Mouse (Mus musculus): Measurements from ENCODE around the gene Grid1.
A peak's percentile ranks its signal among the peaks of the same experiment; 100 is the strongest.

The Grid1 gene

DNA sequence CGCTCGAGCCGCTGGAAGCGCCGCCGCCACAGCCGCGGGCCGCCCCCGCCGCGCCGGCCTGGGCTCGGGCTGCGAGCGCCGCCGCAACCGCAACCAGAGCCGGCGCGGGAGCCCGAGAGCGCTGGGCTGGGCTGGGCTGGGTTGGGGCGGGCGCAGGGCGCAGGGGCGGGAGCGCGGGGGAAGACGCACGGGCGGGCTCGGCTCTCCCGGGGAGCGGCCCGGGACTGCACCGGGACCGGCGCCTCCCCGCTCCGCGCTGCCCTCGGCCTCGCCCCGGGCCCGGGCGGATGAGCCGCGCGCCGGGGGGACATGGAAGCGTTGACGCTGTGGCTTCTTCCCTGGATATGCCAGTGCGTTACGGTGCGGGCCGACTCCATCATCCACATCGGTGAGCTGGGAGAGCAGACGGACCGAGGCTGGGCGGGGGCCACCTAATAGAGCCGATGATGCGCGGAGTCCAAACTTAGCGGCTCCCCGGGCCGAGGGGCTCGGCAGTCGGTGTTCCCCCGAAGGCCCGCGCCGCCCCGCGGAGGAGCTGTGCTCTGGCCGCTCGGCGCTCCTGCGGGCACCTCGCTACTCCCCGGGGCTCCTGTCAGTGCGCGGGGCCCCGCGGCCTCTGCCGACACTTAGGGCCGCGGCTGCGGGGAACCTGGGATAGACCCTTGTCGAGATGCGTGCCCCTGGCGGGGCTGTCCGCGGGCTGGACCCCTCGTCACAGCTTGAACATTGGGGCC lies at the start of gene Grid1:
Gene Grid1, plus strand, starts transcription at position 190 of the 734 bp plus-strand sequence.
- no peak for DNase-seq (ENCODE audit: low spot score)

GRCm38 (mm10) chr14:34770467-34770866 lies 49.4 kb upstream of the Grid1 start:
- DNase-seq (ENCODE audit: low spot score), result no peak

GRCm38 (mm10) chr14:34771601-34772000 lies 48.3 kb upstream of the Grid1 start:
- no peak for DNase-seq (ENCODE audit: low spot score)

GRCm38 (mm10) chr14:34772132-34772531 lies 47.8 kb upstream of the Grid1 start:
- no peak for DNase-seq (ENCODE audit: low spot score)

GRCm38 (mm10) chr14:34773681-34774080 lies 46.2 kb upstream of the Grid1 start:
- DNase-seq (ENCODE audit: low spot score), result no peak

GRCm38 (mm10) chr14:34774231-34774630 lies 45.7 kb upstream of the Grid1 start:
- DNase-seq (ENCODE audit: low spot score), result no peak

- DNase-seq (ENCODE audit: low spot score), result no peak
Observed at GRCm38 (mm10) chr14:34776719-34777385, 43.1 kb upstream of the Grid1 start.

- DNase-seq (ENCODE audit: low spot score), result no peak
Observed at GRCm38 (mm10) chr14:34777810-34778209, 42.1 kb upstream of the Grid1 start.

DNA sequence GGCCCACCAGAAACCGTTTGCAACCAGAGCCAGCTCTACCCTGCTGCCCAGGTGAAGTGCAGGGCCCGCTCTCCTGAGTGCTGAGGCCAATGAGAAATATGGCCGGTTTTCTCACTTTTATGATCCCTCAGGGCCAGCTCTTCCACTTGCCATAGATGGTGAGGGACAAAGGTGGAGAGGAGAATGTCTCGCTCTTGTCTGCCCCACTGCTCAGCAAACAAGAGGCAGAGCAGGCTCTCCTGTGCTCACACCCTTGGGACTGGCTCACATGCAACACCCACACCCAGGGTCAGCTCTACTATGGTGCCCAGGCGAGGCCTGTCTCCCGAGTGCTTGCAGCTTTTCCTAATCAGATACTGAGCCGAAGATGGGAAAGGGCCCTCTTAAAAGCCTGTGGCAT lies 41.1 kb upstream of the Grid1 start:
- DNase-seq (ENCODE audit: low spot score), result no peak

- no peak for DNase-seq (ENCODE audit: low spot score)
Observed at GRCm38 (mm10) chr14:34793406-34794037, 26.4 kb upstream of the Grid1 start.

- DNase-seq (ENCODE audit: low spot score), result peak; percentile 15
Observed at GRCm38 (mm10) chr14:34810763-34811489, 9.0 kb upstream of the Grid1 start.

- no peak for DNase-seq (ENCODE audit: low spot score)
Observed at GRCm38 (mm10) chr14:34811490-34811808, 8.5 kb upstream of the Grid1 start.

- no peak for DNase-seq (ENCODE audit: low spot score)
Observed at GRCm38 (mm10) chr14:34816301-34816700, 3.6 kb upstream of the Grid1 start.

DNA sequence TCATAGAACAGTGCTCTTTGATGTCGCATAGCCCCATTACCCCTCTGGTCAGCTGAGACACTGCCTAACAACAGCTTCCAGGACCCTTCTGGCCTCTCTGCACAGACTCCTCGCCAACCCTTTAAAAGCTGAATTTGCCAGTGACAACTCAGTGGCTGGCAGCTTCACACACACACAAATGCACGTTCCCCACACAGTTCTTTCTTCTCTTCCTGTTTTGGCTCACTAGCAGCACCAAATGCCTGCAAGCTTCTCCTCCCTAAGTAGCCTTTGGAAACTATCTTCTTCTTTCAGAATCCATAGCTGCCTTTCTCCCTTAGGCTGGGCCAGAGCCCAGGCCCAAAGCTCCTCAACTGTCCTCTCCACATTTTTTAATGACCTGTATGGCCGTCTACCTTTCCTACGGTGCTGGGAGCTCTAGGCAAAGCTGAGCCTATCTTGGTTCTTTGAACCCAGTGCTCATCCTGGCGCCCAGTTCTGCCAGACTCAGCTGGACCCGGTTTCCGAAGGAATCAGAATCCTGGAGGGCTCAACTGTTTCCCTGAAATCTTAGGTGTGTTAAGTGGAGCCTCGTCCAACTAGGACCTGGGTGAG lies 1.4 kb upstream of the Grid1 start:
- no peak for DNase-seq (ENCODE audit: low spot score)

DNA sequence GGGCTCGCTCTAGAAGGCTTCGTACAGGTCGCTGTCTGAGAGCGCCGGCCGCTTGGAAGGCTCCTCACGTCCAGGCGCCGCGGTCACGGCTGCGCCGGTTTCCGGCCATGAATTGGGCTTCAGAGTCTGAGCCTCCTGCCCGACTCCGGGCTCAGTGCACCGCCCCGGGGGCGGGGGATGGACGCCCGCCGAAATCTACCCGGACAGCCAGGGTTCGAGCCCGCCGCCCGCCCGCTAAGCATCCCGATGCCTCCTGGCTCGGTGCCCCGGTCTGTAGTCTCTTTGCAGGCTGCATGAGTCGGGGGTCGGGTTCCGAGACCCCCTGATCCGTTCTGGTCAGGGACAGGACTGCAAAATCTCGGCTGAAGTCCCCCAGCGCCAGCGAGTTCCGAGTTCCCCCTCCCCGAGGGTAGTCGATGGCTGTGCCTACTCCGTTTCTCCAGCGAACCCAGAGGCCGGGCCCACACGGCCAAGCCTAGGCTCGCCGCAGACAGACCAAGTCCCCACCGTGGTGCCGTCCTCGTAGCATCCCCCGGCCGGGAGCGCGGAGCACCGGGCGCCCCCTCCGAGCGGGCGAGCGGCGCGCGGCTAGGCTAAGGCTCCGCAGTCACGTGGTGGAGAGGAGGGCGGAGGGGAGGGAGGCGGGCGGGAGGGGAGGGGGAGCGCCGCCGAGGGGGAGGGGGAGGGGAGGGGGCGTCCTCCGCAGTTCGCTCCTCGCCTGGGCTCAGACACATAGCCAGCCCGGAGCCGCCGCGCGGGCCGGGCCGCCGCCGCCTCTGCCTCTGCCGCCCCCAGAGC lies 588 bp upstream of the Grid1 start:
- no peak for DNase-seq (ENCODE audit: low spot score)

DNA sequence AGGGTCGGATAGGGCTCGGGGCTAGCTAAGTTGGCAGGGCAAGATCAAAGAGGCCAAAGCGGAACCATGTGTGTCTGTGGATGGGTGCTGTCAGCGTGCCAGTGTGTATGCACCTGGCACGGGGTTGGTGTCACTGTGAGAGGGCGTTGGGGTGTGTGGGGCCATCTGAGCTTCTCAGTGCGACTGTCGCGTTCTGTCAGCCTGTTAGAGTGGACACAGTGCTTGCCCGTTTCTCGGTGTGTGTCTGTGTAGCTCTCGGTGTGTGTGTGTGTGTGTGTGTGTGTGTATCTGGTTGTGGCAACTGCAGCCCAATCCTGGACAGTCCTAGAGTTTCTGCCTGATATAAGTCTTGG lies 721 bp downstream of the Grid1 start:
- no peak for DNase-seq (ENCODE audit: low spot score)

DNA sequence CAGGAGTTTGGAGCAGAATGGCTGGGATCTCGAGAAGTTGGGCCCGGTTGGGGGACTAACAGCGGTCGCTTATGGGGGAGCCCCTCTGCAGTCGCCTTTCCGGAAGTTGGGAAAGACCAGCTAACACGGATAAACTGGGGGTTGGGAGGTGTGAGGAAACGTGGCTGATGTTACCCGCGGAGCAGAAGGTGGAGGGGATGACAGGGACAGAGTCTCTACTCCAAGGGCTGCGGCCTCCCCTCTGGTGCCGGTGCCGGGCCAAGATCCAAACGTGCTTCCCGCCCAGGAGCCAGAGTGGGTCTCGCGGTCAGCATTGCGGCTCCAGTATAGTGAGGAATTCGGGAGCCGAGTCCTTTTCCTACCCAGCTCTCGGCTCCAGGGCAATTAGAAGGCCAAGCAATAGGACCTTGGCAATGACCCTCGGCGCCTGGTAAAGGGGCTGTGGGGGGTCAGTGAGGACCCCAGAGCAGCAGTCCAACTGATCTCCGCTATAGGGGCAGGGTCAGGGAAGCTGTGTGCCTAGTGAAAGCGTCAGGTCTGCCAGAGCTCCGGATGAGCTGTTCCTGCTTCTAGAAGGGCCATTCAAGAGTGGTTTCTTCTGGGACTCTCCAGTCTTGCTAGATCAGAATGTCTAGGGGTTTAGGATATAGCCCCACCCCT lies 1.4 kb downstream of the Grid1 start:
- DNase-seq (ENCODE audit: low spot score), result no peak

DNA sequence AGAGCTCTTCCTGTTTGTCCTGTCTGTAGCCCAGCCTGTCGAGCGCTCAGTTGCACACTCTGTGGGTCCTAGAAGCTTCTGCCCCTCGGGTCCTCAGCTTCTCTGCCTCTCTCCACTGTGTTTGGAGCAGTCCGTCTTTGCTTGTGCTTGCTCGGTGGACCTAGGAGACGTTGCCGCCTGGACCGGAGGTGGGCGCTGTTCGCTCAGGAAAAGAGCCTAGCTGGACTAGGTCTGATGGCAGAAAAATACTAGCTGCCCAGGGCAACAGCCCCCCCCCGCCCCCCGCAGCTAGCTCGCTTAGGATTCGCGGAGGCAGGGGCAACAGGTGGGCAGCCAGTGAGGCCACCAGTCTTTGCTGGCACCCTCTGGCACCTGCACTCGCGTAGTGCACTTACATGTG lies 3.2 kb downstream of the Grid1 start:
- DNase-seq (ENCODE audit: low spot score), result no peak

DNA sequence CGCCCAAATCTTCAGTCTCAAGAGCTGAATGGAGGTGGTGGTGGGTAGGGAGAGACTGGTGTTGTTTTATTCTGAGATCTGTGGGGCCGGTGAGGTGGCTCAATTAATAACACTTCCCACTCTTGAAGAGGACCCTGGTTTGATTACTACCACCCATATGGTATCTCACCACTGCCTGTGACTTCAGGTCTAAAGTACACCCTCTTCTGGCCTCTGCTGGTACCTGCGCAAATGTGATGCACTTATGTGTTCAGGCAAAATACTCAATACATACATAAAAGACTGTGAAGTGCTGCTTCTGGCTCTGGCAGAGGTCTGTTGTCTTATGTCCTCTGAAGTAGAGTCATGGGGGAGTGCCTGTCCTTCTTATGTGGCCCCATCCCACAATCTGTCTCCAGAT lies 4.3 kb downstream of the Grid1 start:
- no peak for DNase-seq (ENCODE audit: low spot score)

- no peak for DNase-seq (ENCODE audit: low spot score)
Observed at GRCm38 (mm10) chr14:34825902-34826301, 6.0 kb downstream of the Grid1 start.

- DNase-seq (ENCODE audit: low spot score), result no peak
Observed at GRCm38 (mm10) chr14:34829831-34830230, 9.9 kb downstream of the Grid1 start.
